Mouse (Mus musculus) right cerebral cortex, adult 2 months (tissue): ENCODE results near the gene Rsph1.
"Not testable (repeated sequence)": the region's sequence is repeated elsewhere in the genome, so short reads cannot be mapped to it uniquely, and the experiment has no call there.

Source experiments
- DNase-seq, 2 experiments: peaks; one replicate each; pipeline ENCODE4 v3.0.0; 2021 to 2022; ENCODE audit warnings: low spot score in 2 of 2

Gene Rsph1

GRCm38 (mm10) chr17:31277931-31278330 lies 748 bp upstream of the Rsph1 start:
- DNase-seq, result no peak

- peak in 1 of 2 experiments; percentile 80 for DNase-seq
Observed at GRCm38 (mm10) chr17:31276207-31276921, 819 bp downstream of the Rsph1 start.

- no peak for DNase-seq
Observed at GRCm38 (mm10) chr17:31275181-31275580, 2.0 kb downstream of the Rsph1 start.

- DNase-seq, result no peak
Observed at GRCm38 (mm10) chr17:31273631-31274030, 3.6 kb downstream of the Rsph1 start.

GRCm38 (mm10) chr17:31272416-31273165 lies 4.6 kb downstream of the Rsph1 start:
- no peak for DNase-seq

GRCm38 (mm10) chr17:31271136-31271851 lies 5.9 kb downstream of the Rsph1 start:
- DNase-seq, result no peak

GRCm38 (mm10) chr17:31270736-31271135 lies 6.4 kb downstream of the Rsph1 start:
- DNase-seq, result not testable (repeated sequence)

- no peak for DNase-seq
Observed at GRCm38 (mm10) chr17:31270246-31270645, 6.9 kb downstream of the Rsph1 start.

- no peak for DNase-seq
Observed at GRCm38 (mm10) chr17:31269761-31270160, 7.4 kb downstream of the Rsph1 start.

GRCm38 (mm10) chr17:31268016-31268415 lies 9.2 kb downstream of the Rsph1 start:
- peak in 1 of 2 experiments; percentile 15 for DNase-seq

GRCm38 (mm10) chr17:31267603-31268002 lies 9.6 kb downstream of the Rsph1 start:
- no peak for DNase-seq

GRCm38 (mm10) chr17:31267138-31267537 lies 10.0 kb downstream of the Rsph1 start:
- no peak for DNase-seq

GRCm38 (mm10) chr17:31266321-31266950 lies 10.7 kb downstream of the Rsph1 start:
- DNase-seq, result no peak

- DNase-seq, result no peak
Observed at GRCm38 (mm10) chr17:31265831-31266230, 11.4 kb downstream of the Rsph1 start.

GRCm38 (mm10) chr17:31265171-31265572 lies 12.0 kb downstream of the Rsph1 start:
- DNase-seq, result no peak

- DNase-seq, result no peak
Observed at GRCm38 (mm10) chr17:31264372-31264771, 12.8 kb downstream of the Rsph1 start.

- no peak for DNase-seq
Observed at GRCm38 (mm10) chr17:31263770-31264169, 13.4 kb downstream of the Rsph1 start.

GRCm38 (mm10) chr17:31262715-31263114 lies 14.5 kb downstream of the Rsph1 start:
- DNase-seq, result no peak

GRCm38 (mm10) chr17:31261352-31261751 lies 15.8 kb downstream of the Rsph1 start:
- DNase-seq, result no peak

- DNase-seq, result no peak
Observed at GRCm38 (mm10) chr17:31260430-31260829, 16.8 kb downstream of the Rsph1 start.

GRCm38 (mm10) chr17:31259825-31260224 lies 17.4 kb downstream of the Rsph1 start:
- DNase-seq, result no peak

- DNase-seq, result no peak
Observed at GRCm38 (mm10) chr17:31259145-31259544, 18.0 kb downstream of the Rsph1 start.
